Mouse (Mus musculus): ENCODE measurements around the gene Pus3.
"Not testable (repeated sequence)": the region's sequence is repeated elsewhere in the genome, so short reads cannot be mapped to it uniquely, and the experiment has no call there.

The Pus3 gene

GRCm38 (mm10) chr9:35545704-35546103 is 12.7 kb upstream of the Pus3 start:
- DNase-seq (ENCODE audit: low spot score in 2 of 2): no peak

GRCm38 (mm10) chr9:35546745-35547144 is 11.7 kb upstream of the Pus3 start:
- DNase-seq (ENCODE audit: low spot score in 2 of 2): no peak

DNA sequence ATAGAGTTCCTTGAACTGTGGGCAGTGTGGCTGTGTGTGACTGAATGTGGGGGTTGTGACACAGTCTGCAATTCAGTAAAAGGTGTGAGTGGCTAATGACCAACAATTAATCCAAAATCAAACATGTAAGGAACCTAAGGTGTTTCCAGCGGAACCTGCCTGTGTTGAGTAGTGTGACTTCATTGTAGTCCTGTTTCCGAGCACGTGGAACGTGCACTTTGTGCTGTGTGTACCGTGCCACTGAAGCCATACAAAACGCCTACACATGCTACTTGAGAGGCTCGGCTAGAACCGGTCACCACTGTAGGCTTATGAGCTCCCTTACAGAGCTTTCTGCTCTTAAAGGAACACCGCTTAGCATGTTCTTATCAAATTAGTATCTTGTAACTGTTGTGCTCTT is 9.9 kb upstream of the Pus3 start:
- DNase-seq (ENCODE audit: low spot score in 2 of 2): no peak

DNA sequence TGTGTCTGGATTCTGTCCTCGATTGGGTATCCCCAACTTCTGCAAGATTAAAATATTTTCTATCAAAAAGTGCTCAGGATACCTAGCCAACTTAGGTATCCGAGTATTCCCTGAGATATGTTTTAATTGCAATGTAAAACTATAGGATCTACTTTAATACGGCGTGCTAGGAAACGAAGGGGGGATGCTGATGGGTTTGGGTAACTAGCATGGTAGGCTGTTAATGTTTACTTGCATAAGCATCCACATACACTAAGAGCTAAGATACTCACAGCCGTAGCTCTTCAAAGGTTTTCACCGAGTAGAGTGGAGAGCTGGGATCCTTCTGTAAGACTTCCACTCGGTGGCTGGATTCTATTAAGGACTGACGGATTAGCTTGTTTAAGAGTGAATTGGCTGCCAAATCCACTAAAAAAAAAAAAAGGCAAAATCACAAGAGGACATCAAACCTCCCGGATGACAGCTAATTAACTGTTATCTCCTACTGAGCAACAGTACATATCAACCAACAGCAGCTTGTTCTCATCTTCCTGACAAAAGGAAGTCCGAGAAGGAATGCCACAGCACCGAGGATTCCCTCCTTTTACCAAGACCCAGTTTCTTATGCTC is 1.8 kb upstream of the Pus3 start:
- no peak for DNase-seq (ENCODE audit: low spot score in 2 of 2)

- peak; percentile 81 for DNase-seq (ENCODE audit: low spot score in 2 of 2)
Observed at GRCm38 (mm10) chr9:35559009-35559890, 855 bp downstream of the Pus3 start.

- DNase-seq (ENCODE audit: low spot score in 2 of 2): no peak
Observed at GRCm38 (mm10) chr9:35561076-35561475, 2.7 kb downstream of the Pus3 start.

GRCm38 (mm10) chr9:35561583-35561982 is 3.2 kb downstream of the Pus3 start:
- DNase-seq (ENCODE audit: low spot score in 2 of 2): no peak

DNA sequence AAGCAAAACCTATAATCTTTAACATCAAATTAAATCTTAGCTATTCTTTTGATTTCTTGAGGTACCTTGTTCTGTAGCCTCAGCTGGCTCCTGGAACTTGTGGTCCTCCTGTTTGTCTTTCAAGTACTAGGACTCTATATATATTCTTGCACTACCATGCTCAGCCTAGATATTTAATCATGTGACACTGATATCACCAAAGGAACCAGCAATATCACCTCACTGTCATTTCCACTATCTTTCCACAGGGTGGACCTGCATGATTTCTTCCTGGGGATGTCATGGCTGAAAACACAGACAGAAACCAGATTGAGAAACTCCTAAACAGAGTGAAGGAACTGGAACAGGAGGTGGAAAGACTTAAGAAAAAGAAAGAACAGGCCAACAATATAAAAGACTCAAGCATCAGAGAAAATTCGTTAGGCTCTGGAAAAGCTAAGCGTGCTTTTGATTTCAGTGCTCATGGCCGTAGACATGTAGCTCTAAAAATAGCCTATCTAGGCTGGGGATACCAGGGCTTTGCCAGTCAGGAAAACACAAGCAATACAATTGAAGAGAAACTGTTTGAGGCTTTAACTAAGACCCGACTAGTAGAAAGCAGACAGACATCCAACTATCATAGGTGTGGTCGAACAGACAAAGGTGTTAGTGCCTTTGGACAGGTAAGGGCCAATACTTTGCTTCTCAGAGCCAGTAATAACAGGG is 6.3 kb downstream of the Pus3 start:
- DNase-seq (ENCODE audit: low spot score in 2 of 2): no peak

DNA sequence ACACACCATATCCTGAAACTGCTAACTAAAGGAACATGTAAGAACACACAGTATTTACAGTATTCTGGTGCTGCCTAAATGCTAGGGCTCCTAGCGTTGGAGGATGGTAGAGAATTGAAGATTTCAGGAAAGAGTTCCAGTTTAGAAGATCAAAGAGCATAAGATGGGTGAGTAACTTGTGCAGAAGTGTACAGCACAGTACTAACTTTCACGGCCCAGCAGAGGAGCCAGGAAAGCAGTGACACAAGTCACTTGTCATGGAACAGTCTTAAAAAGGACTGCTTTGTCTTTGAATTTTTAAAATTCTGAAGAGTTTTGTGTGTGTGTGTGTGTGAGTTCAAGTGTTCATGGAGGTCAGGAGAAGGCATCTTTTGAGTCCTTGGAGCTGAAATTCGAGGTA is 9.6 kb downstream of the Pus3 start:
- DNase-seq (ENCODE audit: low spot score in 2 of 2): no peak

DNA sequence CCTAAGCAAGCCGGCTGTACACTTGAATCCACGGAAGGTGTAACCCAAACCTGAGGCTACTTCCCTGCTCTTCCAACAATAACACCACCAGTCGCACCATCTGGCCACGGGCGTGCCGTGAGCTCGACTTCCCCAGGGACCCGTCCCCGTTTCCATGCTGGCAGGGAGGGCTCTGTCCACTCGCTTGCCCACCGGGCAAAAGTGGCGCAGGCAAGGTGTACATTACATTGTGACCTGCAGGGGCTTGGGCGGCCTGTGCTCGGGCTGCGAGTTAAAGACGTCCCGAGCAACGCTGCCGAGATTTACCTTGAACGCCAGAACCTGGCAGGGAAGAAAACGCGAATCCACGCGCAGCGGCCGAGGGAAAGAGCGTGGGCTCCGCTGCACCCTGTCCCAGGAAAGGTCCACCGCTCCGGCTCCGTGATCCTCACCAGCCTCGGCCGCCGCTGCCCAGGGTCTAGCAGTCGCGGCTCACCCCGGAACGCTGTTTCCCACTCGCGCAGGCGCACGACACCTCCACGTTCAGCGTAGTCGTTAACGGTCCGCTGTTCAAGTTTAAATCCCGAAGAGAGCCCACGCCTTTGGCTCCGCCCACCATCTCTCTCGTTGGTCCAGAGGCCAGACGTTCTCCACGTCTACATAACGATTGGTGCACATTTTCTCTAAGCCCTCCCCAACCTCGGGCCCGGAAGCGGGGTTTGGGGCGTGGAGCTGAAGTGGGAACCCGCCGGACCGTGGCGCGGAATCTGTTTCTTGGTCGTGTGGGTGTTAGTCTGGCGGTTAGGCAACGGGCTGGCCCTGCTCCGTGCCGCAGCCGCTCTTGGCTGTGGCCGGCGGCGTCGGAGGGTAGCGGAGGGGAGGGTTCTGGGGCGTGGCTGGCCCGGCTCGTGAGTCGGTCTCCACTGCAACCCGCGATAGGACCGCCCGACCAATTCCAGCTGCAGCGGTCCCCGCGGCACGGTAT is 11.5 kb downstream of the Pus3 start, which contains the start of the genes Pate2 and Hyls1:
Gene Pate2, plus strand, starts transcription at position 714 of the 964 bp plus-strand sequence.
Gene Hyls1, minus strand, starts transcription at position 828 of the 964 bp plus-strand sequence.
- peak; percentile 89 to 91 for DNase-seq (ENCODE audit: low spot score in 2 of 2)

GRCm38 (mm10) chr9:35570663-35571062 is 12.3 kb downstream of the Pus3 start:
- no peak for DNase-seq (ENCODE audit: low spot score in 2 of 2)

GRCm38 (mm10) chr9:35574416-35574815 is 16.0 kb downstream of the Pus3 start:
- DNase-seq (ENCODE audit: low spot score in 2 of 2): no peak

DNA sequence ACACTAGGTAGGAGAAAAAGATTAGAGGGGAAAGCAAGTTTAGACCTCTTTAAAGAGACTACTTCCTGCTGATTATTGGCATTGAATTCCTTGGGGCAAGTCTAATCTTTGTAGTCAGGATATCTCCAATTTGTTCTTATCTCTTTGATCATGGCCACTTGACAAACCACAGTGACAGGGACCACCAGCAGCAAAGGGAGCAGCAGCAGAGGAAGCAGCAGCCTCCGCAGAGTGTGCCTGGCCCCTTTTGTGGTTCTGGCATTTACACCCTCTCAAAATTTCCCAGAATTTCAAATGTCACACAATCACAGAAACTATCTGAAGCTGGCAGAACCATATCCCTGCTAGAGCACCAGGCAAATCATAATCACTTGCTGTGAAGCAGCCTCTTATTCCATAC is 29.3 kb downstream of the Pus3 start:
- no peak for DNase-seq (ENCODE audit: low spot score in 2 of 2)

- DNase-seq (ENCODE audit: low spot score in 2 of 2): peak in 1 of 2 experiments; percentile 37
Observed at GRCm38 (mm10) chr9:35592903-35593302, 34.5 kb downstream of the Pus3 start.

GRCm38 (mm10) chr9:35607647-35608405 is 49.4 kb downstream of the Pus3 start:
- DNase-seq (ENCODE audit: low spot score in 2 of 2): no peak

- no peak for DNase-seq (ENCODE audit: low spot score in 2 of 2)
Observed at GRCm38 (mm10) chr9:35611841-35612240, 53.4 kb downstream of the Pus3 start, which contains the start of gene Pate4. TSS of gene Pate4 (minus strand) at chr9:35611941.

DNA sequence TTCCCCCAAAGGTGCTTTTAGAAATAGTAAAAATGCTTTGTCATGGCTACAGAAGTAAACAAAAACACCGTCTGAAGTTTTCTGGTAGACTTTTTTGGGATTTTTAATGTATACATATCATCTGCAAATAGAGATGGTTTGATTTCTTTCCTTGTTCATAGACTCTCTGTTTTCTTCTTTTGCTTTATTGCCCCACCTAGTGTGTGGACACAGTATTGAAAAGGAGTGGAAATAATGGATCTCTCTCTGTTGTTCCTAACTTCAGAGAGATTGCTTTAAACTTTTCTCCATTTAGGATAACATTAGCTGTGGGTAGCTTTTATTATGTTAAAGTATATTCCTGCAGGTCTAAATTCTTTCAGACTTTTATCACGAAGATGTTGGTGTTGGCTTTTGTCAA is 55.6 kb downstream of the Pus3 start:
- DNase-seq (ENCODE audit: low spot score in 2 of 2): no peak

- not testable (repeated sequence) for DNase-seq (ENCODE audit: low spot score in 2 of 2)
Observed at GRCm38 (mm10) chr9:35616784-35617183, 58.4 kb downstream of the Pus3 start.
